Mouse (Mus musculus): ENCODE results near the gene Lrp1. TPM values are rescaled to one million over a fixed set of nuclear protein-coding genes. Genes with fewer than 3 reads are reported as not detected.

Lrp1 gene
- total and polyA plus RNA-seq, 3 experiments = 3.1 to 51.2 (median 11.8) TPM

GRCm38 (mm10) chr10:127587776-127588175, 33.2 kb downstream of the Lrp1 start:
- no peaks in the 10 kb centered on the region for H3K79me2 ChIP-seq (replicated peaks; ENCODE audit: control insufficient read depth, extremely low read depth, insufficient read depth, poor library complexity, severe bottlenecking)
- no peaks in the 10 kb centered on the region for H3K27me3 ChIP-seq (replicated peaks)
- peaks cover 43 to 56% of the 10 kb centered on the region in 2 experiments for H3K36me3 ChIP-seq (replicated peaks in 1 of 2; ENCODE audit: control insufficient read depth in 1 of 2, insufficient read depth in 1 of 2, low read length in 1 of 2)
- no peaks in the 10 kb centered on the region for H3K9me3 ChIP-seq (replicated peaks; ENCODE audit: low read length)
- in situ Hi-C loops (cut with MboI; ENCODE audit: low pct_ligation_motif_present, low pct_unique_long_range_greater_than_20kb, low sequenced_read_pairs) (no loop called here), dilution Hi-C loops (cut with MboI; ENCODE audit: extremely low pct_ligation_motif_present, extremely low pct_unique_long_range_greater_than_20kb, low sequenced_read_pairs) (no loop called here)
- no peak overlapping the region for H3K27ac ChIP-seq (ENCODE audit: insufficient read depth, low read depth)
- TF ChIP-seq IRF4 (IDR thresholded peaks at IDR 0.05; ENCODE audit: low read depth, low read length) (no peak), SMC3 (IDR thresholded peaks at IDR 0.05; ENCODE audit: low read depth, low read length) (no peak), MEF2A (IDR thresholded peaks at IDR 0.05; ENCODE audit: borderline replicate concordance, low read depth, low read length) (no peak), E2F4 (IDR thresholded peaks at IDR 0.05; ENCODE audit: insufficient replicate concordance, low read depth, low read length) (no peak), UBTF (IDR thresholded peaks at IDR 0.05; ENCODE audit: low read depth, low read length) (no peak), HCFC1 (IDR thresholded peaks at IDR 0.05; ENCODE audit: low read depth, low read length) (no peak), MAX (IDR thresholded peaks at IDR 0.05; ENCODE audit: low read length) (no peak), TCF12 (IDR thresholded peaks at IDR 0.05; ENCODE audit: low read depth, low read length) (no peak), PAX5 (IDR thresholded peaks at IDR 0.05; ENCODE audit: low read length) (no peak), SIN3A (IDR thresholded peaks at IDR 0.05; ENCODE audit: low read length) (no peak), RCOR1 (conservative IDR thresholded peaks at IDR 0.05; ENCODE audit: low read depth, low read length) (no peak), MYC (IDR thresholded peaks at IDR 0.05; ENCODE audit: low read depth, low read length) (no peak), ZMIZ1 (IDR thresholded peaks at IDR 0.05; ENCODE audit: low read depth, low read length) (no peak), USF2 (conservative IDR thresholded peaks at IDR 0.05; ENCODE audit: low read depth, low read length) (no peak)
- H3K9ac ChIP-seq (ENCODE audit: insufficient read depth, low read depth) = no peak overlapping the region
- peaks cover 52 to 73% of the 10 kb centered on the region in 2 experiments for H3K4me1 ChIP-seq (ENCODE audit: control insufficient read depth in 1 of 2, insufficient read depth in 2 of 2)
- H3K4me3 ChIP-seq (replicated peaks in 1 of 3; ENCODE audit: low read depth in 2 of 3, low read length in 2 of 3, poor library complexity in 1 of 3) = no peak overlapping the region
- DNase-seq (ENCODE audit: extremely low read depth) = no peak
- no peak overlapping the region for H3K4me2 ChIP-seq (ENCODE audit: insufficient read depth, low read depth, poor library complexity, severe bottlenecking)

GRCm38 (mm10) chr10:127586209-127586608, 34.7 kb downstream of the Lrp1 start:
- no peak overlapping the region for H3K4me2 ChIP-seq (ENCODE audit: insufficient read depth, low read depth, poor library complexity, severe bottlenecking)
- no peaks in the 10 kb centered on the region for H3K27me3 ChIP-seq (replicated peaks)
- H3K9me3 ChIP-seq (replicated peaks; ENCODE audit: low read length) = no peaks in the 10 kb centered on the region
- H3K4me1 ChIP-seq (ENCODE audit: control insufficient read depth in 1 of 2, insufficient read depth in 2 of 2) = peaks cover 36 to 59% of the 10 kb centered on the region in 2 experiments
- no peak overlapping the region for H3K9ac ChIP-seq (ENCODE audit: insufficient read depth, low read depth)
- H3K27ac ChIP-seq (ENCODE audit: insufficient read depth, low read depth) = no peak overlapping the region
- H3K4me3 ChIP-seq (replicated peaks in 1 of 3; ENCODE audit: low read depth in 2 of 3, low read length in 2 of 3, poor library complexity in 1 of 3) = no peak overlapping the region
- TF ChIP-seq TCF12 (IDR thresholded peaks at IDR 0.05; ENCODE audit: low read depth, low read length) (peak; percentile 59; the same call in 1 of the 2 replicates), JUN (IDR thresholded peaks at IDR 0.05; ENCODE audit: insufficient read depth, low read depth, low read length) (no peak), ZKSCAN1 (IDR thresholded peaks at IDR 0.05; ENCODE audit: borderline replicate concordance, low read depth, low read length) (no peak), SIN3A (IDR thresholded peaks at IDR 0.05; ENCODE audit: low read length) (peak; percentile 59; the same call in 1 of the 2 replicates), MAZ (IDR thresholded peaks at IDR 0.05; ENCODE audit: low read depth, low read length) (peak; percentile 70; the same call in 1 of the 2 replicates), MYC (IDR thresholded peaks at IDR 0.05; ENCODE audit: low read depth, low read length) (0 out of 2 replicates have a peak, but pooled peaks have one; percentile 57), E2F4 (IDR thresholded peaks at IDR 0.05; ENCODE audit: insufficient replicate concordance, low read depth, low read length) (no peak), HCFC1 (IDR thresholded peaks at IDR 0.05; ENCODE audit: low read depth, low read length) (peak; percentile 36; the same call in 1 of the 2 replicates), MEF2A (IDR thresholded peaks at IDR 0.05; ENCODE audit: borderline replicate concordance, low read depth, low read length) (peak; percentile 55; the same call in 1 of the 2 replicates), BHLHE40 (IDR thresholded peaks at IDR 0.05; ENCODE audit: low read depth, low read length) (peak; percentile 77), EP300 (IDR thresholded peaks at IDR 0.05; ENCODE audit: low read length) (peak; percentile 71), ZC3H11A (IDR thresholded peaks at IDR 0.05; ENCODE audit: low read depth, low read length) (no peak), CHD1 (IDR thresholded peaks at IDR 0.05; ENCODE audit: low read depth, low read length) (no peak), IRF4 (IDR thresholded peaks at IDR 0.05; ENCODE audit: low read depth, low read length) (peak; percentile 64; the same call in 1 of the 2 replicates), MXI1 (IDR thresholded peaks at IDR 0.05; ENCODE audit: low read depth, low read length) (peak; percentile 56), ELF1 (IDR thresholded peaks at IDR 0.05; ENCODE audit: low read depth, low read length) (no peak), MAFK (IDR thresholded peaks at IDR 0.05; ENCODE audit: insufficient replicate concordance, low read length) (peak; percentile 86), ZNF384 (IDR thresholded peaks at IDR 0.05; ENCODE audit: low read depth, low read length) (peak; percentile 94), ETS1 (conservative IDR thresholded peaks at IDR 0.05; ENCODE audit: low read depth, low read length) (peak; percentile 82)
- H3K79me2 ChIP-seq (replicated peaks; ENCODE audit: control insufficient read depth, extremely low read depth, insufficient read depth, poor library complexity, severe bottlenecking) = no peaks in the 10 kb centered on the region
- peak; percentile 67 for DNase-seq (ENCODE audit: extremely low read depth)
- in situ Hi-C loops (cut with MboI; ENCODE audit: low pct_ligation_motif_present, low pct_unique_long_range_greater_than_20kb, low sequenced_read_pairs) (no loop called here), dilution Hi-C loops (cut with MboI; ENCODE audit: extremely low pct_ligation_motif_present, extremely low pct_unique_long_range_greater_than_20kb, low sequenced_read_pairs) (no loop called here)
- H3K36me3 ChIP-seq (replicated peaks in 1 of 2; ENCODE audit: control insufficient read depth in 1 of 2, insufficient read depth in 1 of 2, low read length in 1 of 2) = peaks cover 43 to 55% of the 10 kb centered on the region in 2 experiments
